Mouse (Mus musculus) retina, postnatal 1 day (tissue): ENCODE measurements at regions not wholly inside any gene's neighbourhood (a gene's known extent, or its start where the extent isn't known, plus 50 kb on each side); places are given as distances from the start of the nearest gene placed in this dataset.
"Not testable (repeated sequence)": the region's sequence is repeated elsewhere in the genome, so short reads cannot be mapped to it uniquely, and the experiment has no call there.

Experiments used
- DNase-seq: peaks from one replicate; pipeline ENCODE4 v3.0.0-alpha.2; 2012

GRCm38 (mm10) chrX:19341231-19342007, 139.7 kb downstream of the Tex13c3 start:
- DNase-seq: not testable (repeated sequence)

DNA sequence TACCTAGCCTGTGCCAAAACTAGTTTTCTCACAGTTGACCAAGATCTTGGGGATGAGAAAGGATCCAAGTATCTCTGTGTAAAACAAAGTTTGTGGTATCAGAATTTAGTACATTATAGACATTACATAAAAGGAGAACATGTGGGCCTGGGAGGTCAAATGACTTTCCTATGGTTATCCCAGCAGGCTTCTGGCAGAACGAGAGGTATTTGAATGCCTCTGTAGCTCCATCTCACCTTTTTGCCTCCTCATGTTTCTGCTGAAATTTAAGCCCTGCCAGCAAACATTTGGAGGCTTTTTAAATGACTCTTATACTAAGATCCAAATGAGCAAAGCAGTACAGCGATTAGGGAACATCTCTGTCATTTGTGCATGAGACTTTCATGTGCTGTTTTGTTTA, 167.8 kb downstream of the Tex13c3 start:
- DNase-seq: no peak

DNA sequence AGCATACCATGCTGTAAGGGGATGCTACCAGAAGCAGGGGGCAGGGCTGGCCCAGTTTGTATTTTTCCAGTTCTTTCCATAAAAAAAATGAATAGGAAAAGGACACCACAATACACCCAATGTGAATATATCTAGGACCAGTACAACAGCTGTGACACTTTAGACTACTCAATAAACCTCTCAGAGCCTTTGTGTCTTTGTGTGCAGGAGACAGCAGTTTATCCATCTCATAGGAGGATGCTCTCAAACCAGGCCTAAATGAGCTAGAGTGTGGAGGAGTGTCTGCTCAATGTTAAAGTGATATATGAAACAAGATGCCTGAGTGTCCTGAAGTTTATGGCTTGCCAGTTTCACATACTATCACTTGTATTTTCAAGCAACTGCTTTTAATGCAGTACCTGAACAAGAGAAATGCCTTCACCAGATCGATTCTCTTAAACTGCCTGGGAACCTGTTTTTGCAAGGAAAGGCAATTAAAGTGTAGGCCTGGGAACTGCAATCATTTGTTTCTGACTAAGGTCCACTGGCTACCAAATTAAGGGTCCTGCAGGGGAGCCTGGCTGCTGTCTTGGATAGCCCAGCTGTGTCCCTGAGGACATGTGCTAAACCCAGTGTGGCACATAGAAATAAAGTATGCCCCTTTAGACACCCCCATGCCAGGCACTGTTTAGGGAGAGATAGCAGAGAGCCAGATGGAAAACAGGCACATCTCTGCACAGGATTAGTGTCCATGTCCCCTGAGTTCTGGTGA, 169.1 kb downstream of the Tex13c3 start:
- no peak for DNase-seq

- no peak for DNase-seq
Measured at GRCm38 (mm10) chrX:19311377-19311776, 169.7 kb downstream of the Tex13c3 start.

GRCm38 (mm10) chrX:19288171-19288570, 192.9 kb downstream of the Tex13c3 start:
- no peak for DNase-seq

GRCm38 (mm10) chrX:19286431-19286830, 194.7 kb downstream of the Tex13c3 start:
- DNase-seq: no peak

DNA sequence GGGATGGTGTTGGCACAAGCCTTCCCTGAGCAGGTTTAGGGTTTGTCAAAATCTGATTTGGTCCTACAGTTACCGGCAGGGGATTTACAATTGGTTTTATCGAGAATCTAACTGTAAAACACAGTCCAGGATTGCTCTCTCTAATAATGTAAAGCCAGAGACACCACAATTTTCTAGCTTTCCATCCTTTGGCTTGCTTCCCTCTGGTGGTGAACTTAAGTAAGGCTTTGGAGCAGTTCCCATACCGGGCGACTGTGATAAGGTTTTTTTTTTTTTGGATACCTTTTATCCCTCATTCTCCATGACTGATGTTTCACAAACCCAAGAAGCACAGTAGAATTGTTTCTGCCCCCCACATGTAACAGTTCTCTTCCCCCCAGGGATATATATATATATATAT, 195.3 kb downstream of the Tex13c3 start:
- no peak for DNase-seq

DNA sequence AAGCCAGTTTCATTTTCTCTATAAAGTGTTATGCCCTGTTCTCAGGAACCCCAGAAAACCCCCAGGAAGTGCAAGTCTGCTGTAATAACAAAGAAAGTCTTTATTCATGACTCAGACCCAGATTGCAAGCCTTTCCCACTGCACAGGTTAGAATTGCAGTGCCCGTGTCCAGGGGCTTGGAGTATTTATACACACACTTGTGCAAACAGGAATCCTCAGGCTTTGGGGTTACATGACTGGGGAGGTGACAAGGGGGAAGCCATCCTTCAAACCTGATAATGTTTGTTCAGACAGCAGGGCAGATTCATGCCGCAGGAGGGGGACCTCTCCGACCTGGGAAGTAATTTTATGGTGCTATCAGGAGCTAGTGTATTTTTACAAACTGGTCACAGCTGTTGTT, 198.0 kb downstream of the Tex13c3 start:
- no peak for DNase-seq

DNA sequence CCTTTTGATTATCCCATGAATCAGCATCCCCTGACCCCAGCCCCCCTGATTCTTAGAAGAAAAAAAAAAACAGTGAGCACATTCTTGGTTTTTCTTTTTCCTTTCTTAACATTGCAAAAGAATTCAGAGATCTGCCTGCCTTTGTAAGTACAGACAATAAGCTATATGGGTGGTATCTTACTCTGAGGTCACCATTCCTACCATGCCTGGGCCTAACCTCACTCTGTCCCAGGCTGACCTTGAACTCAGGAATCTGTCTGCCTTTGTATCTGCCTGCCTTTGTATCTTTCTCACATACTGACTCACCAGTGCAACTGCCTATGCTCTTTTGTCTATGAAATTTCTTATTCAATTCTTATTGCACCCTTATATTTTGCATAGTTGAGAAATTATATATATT, 216.9 kb downstream of the Tex13c3 start:
- DNase-seq: no peak

GRCm38 (mm10) chrX:19246777-19247619, 234.1 kb downstream of the Tex13c3 start:
- no peak for DNase-seq

DNA sequence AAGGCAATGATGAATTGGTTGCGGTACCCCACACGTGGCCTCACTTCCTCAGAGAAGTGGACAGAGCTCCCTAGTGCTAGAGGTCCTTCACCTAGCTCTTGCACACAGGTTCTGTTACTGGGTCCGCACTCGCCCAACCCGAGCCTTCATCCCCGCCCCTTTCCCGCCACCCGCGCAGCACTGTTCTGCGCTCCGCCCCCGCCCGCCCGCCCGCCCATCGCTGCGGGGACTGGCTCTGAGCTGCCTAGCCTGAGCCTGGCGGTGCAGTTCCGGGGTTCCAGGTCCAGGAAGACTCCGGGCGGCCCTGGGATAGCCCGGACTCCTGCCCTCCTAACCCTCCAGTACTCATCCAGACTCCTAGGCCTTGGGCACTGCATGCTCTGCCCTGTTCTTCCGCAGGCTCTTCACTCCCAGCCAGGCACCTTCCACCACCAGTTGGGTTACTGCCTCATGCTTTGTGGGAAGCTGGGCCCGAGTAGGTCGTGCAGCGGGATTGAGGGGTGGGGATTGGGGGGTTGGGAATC, 243.3 kb downstream of the Tex13c3 start:
- peak; percentile 52 for DNase-seq

- peak; percentile 35 for DNase-seq
Measured at GRCm38 (mm10) chrX:19237048-19237737, 243.9 kb downstream of the Tex13c3 start.

DNA sequence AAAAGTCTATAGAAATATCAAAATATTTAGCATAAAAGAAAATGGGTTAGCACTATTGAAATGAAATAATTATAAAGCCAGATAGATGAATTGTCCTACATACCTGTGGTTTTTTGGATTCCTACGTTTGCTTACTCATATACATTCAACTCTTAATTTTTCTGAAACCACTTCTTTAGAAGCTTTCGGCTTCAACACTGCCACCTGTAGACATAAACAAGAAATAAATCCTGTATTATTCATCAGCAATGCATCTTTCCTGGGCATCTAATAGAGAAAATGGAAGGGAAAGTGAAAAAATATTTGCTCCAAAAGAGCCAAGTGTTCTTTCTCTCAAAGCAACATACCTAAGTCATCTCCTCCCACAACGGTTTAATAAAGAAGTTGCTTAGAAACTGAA, 245.7 kb downstream of the Tex13c3 start:
- no peak for DNase-seq

- DNase-seq: no peak
Measured at GRCm38 (mm10) chrX:19231823-19232222, 249.3 kb downstream of the Tex13c3 start.

GRCm38 (mm10) chrX:19223336-19223735, 257.8 kb downstream of the Tex13c3 start:
- no peak for DNase-seq

DNA sequence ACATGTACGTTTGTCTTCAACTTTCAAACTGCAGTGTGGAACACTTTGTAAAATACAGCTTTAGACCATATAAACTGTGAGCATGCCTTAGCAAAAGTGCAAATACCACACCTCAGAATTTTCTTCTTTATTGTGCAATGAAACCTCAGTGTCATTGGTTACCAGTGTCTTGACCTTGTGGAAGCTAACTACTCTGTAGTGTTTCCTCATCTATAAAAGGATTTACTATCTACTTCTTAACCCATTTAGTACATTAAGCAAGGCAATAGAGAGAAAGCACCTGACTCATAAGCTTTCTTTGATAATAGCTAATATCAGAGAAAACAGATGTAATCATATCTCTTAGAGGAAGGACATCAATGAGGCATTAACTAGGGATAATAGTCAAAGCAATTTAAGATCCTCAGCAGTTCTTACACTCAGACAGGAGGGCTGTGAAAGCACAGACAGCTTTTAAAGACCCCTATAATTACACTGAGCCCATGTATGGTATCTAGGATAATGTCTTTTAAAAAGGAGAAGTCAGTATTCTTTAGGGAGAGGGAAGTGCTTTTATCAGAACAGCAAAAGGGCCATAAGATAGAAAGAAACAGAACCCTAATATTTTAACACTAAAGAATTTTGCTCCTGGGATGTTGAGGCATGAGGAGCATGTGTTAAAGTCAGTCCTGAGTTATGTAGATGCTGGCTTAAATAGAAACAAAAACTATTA, 260.2 kb downstream of the Tex13c3 start:
- DNase-seq: no peak

DNA sequence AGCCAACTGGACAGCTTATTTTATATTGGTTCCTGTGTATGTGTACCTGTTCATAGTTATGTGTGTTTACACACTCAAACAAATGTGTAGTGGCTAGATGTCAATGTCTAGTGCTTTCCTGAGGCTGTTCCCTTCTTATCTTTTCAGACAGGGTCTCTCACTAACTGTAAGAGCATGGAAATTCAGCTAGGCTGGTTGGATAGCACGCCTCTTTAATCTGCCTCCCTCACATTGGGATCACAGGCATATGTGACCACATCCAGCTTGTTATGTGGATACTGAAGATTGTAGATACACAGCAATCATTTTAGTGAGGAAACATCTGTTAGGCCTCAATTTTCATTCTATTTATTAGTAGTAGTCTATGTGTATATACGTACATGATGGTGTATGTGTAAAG, 261.4 kb downstream of the Tex13c3 start:
- no peak for DNase-seq

DNA sequence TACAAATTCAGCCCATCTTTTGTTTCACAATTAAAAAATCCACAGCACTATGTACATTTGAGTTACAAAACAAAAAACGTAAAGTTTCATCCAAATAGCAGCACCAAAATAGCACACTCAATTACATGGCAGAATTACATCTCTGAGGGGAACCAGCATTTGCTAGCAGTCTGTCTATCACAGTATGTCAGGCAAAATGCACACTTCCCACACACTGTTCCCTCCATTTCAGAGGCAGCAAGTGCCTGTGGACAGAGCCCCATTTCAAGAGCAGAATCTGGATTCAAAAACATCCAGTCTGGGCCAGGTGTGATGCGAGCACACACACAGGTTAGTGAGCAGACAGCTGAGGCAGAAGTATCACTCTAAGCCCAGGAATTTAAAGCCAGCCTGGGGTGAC, 261.8 kb downstream of the Tex13c3 start:
- no peak for DNase-seq

- DNase-seq: no peak
Measured at GRCm38 (mm10) chrX:19206420-19206819, 274.7 kb downstream of the Tex13c3 start.

DNA sequence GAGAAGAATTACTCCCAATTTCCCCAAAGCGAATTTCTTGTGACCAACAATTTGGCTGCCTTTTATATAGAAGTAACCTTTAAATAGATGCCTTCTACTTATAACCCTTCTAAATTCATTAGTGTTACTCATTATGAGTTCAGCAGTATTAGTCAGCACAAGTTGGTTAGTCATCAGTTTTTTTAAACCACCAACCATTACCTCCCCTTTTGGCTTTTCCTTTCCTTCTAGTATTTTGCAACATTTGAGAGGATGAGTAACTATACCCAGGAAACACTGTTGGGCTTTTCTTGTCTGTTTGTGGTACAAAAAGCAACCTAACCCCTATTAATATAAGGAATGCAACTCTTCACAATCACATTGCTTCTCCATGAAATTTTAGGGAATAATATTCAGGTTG, 278.6 kb downstream of the Tex13c3 start:
- no peak for DNase-seq

DNA sequence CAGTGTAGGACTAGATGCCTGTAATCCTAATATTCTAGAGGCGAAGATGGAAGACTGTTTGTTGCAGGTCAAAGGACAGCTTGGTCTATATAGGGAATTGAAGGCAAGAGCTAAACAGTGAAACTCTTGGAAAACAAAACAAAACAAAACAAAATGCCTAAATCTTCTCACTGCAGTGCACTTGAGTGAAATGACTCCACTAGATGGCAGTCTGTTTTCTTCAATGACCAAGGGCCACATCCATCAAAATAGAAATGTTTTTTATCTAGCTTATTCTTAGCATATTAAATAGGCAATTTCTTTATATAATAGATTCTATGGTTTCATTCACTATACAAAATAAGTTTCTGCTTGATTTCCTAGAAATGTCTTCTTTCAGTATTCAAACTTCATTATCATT, 279.7 kb downstream of the Tex13c3 start:
- no peak for DNase-seq

DNA sequence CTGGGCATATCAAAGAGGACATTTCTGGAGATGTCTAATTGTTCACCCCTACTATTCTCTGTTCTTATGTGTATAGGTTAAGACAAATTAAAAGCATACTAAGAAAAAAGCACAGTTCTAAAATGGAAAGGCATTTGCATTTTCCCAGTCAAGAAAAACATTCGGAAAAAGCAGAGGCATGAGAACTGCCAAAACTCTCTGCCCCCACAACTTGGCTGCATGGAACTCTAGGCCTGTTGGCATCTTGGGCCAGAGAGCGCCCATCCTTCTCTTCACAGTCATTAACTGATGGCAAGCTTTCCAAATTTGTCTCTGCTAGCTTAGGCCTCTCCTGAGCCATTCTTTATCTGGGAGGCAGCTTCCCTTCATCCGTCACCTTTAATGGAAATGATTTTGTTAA, 281.6 kb downstream of the Tex13c3 start:
- no peak for DNase-seq
